ENCODE assay signal across 8 mouse cellular contexts in the genomic region with DNA sequence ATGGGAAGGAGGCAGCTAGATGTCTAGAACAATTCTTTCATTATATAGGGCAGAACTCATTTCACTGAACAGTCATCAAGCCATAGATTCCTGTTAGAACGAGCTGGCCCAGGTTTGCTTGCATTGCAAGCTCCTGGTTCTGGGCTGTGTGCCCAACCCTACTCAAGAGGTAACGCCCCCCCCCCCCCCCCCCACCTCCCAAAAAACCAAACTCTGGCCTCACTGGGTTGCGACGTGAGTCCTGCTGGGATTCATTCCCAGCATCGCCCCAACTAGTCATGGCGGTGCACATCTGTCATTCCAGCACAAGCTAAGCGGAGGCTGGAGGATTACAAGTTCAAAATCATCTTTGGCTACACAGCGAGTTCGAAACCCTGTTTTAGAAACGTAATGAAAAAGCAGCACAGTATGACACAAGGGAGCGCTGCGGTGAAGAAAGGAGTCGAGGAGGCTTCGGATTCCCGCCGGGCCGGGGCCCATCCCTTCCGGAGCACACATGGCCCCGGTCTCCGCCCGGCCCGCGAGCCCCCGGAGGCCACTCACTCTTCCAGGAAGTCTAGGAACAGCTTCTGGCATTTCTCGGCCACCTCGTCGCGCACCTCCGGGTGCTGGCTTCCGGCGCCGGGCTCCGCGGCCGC. TPM values are rescaled to one million over a fixed set of nuclear protein-coding genes. Genes with fewer than 3 reads are reported as not detected.
DNase-seq lines count a peak whose midpoint lies in the region; ATAC-seq and TF ChIP-seq lines count a peak whose summit lies in the region.

No protein-coding gene starts in this region.

- peaks cover 33% of the 10 kb centered on the region for H3K4me1 ChIP-seq in heart, embryonic 13.5 days
- H3K4me1 ChIP-seq in CH12.LX (ENCODE audit: control insufficient read depth in 1 of 2, insufficient read depth in 2 of 2) = peaks cover 0 to 37% of the 10 kb centered on the region in 2 experiments; a peak in 2 of 4 replicates
- no peaks in the 10 kb centered on the region for H3K4me1 ChIP-seq in brown adipose tissue, adult 24 weeks (ENCODE audit: control insufficient read depth, insufficient read depth, insufficient read length, low read length)
- H3K4me1 ChIP-seq in hindbrain, postnatal 0 days (ENCODE audit: insufficient read depth, low read length) = no peaks in the 10 kb centered on the region; the same call in 1 of the 2 replicates

- peaks cover 48% of the 10 kb centered on the region for H3K79me2 ChIP-seq in CH12.LX (replicated peaks; ENCODE audit: control insufficient read depth, extremely low read depth, insufficient read depth, poor library complexity, severe bottlenecking)

- TF ChIP-seq EP300 in CH12.LX (IDR thresholded peaks at IDR 0.05; ENCODE audit: low read length) = no peak

- peaks cover 51% of the 10 kb centered on the region for H3K36me3 ChIP-seq in heart, embryonic 13.5 days
- peaks cover 22 to 51% of the 10 kb centered on the region in 2 experiments for H3K36me3 ChIP-seq in CH12.LX (replicated peaks in 1 of 2; ENCODE audit: control insufficient read depth in 1 of 2, insufficient read depth in 1 of 2, low read length in 1 of 2)
- H3K36me3 ChIP-seq in hindbrain, postnatal 0 days (ENCODE audit: insufficient read depth, low read length) = peaks cover 5% of the 10 kb centered on the region; the same call in 1 of the 2 replicates

- under 1% methylated on average over 35 of the region's 35 CpGs for WGBS in heart, embryonic 13.5 days
- under 1% methylated on average over 35 of the region's 35 CpGs for WGBS in hindbrain, postnatal 0 days

- H3K4me3 ChIP-seq in heart, embryonic 13.5 days = peak overlapping the region; percentile 92
- peak overlapping the region; percentile 77 to 95 (median 85) for H3K4me3 ChIP-seq in CH12.LX (replicated peaks in 1 of 3; ENCODE audit: low read depth in 2 of 3, low read length in 2 of 3, poor library complexity in 1 of 3)
- H3K4me3 ChIP-seq in brown adipose tissue, adult 24 weeks (ENCODE audit: insufficient read depth, low read depth, low read length) = peak overlapping the region; percentile 79
- peak overlapping the region; percentile 90 for H3K4me3 ChIP-seq in hindbrain, postnatal 0 days (ENCODE audit: low read length)

- no peak for DNase-seq in heart, postnatal 36 days
- no peak for DNase-seq in CH12.LX (ENCODE audit: extremely low read depth)
- peak; percentile 45 for DNase-seq in hindbrain, postnatal 0 days (ENCODE audit: low spot score)
- peak; percentile 16 for DNase-seq in lung, postnatal 14 days
- no peak for DNase-seq in adrenal gland, adult 18-20 months (ENCODE audit: low spot score in 2 of 2)
- no peak for DNase-seq in adrenal gland, postnatal 14 days

- peak overlapping the region; percentile 92 for H3K9ac ChIP-seq in heart, embryonic 13.5 days
- peak overlapping the region; percentile 72 for H3K9ac ChIP-seq in CH12.LX (ENCODE audit: insufficient read depth, low read depth)
- H3K9ac ChIP-seq in hindbrain, postnatal 0 days (replicated peaks; ENCODE audit: low read length) = peak overlapping the region; percentile 68

- dilution Hi-C loops in CH12.LX (cut with MboI; ENCODE audit: extremely low pct_ligation_motif_present, extremely low pct_unique_long_range_greater_than_20kb, low sequenced_read_pairs) = no loop called here

- peak overlapping the region; percentile 93 for H3K27ac ChIP-seq in heart, embryonic 13.5 days (replicated peaks)
- peak overlapping the region; percentile 55 for H3K27ac ChIP-seq in CH12.LX (ENCODE audit: insufficient read depth, low read depth)
- H3K27ac ChIP-seq in brown adipose tissue, adult 24 weeks (replicated peaks; ENCODE audit: low read depth, low read length) = no peak overlapping the region
- peak overlapping the region; percentile 79 for H3K27ac ChIP-seq in hindbrain, postnatal 0 days

- H3K27me3 ChIP-seq in heart, embryonic 13.5 days (replicated peaks) = no peaks in the 10 kb centered on the region
- H3K27me3 ChIP-seq in CH12.LX (replicated peaks) = no peaks in the 10 kb centered on the region
- H3K27me3 ChIP-seq in hindbrain, postnatal 0 days (ENCODE audit: insufficient read depth, low read length) = no peaks in the 10 kb centered on the region

- TF ChIP-seq POLR2A in CH12.LX (IDR thresholded peaks at IDR 0.05; ENCODE audit: low read depth, low read length) = no peak

- no peak for TF ChIP-seq RAD21 in CH12.LX (IDR thresholded peaks at IDR 0.05; ENCODE audit: low read depth, low read length)

- ATAC-seq in heart, embryonic 13.5 days (ENCODE audit: extremely low read depth, insufficient number of reproducible peaks, low FRiP score, low TSS enrichment) = peak; percentile 63
- peak; percentile 80 for ATAC-seq in hindbrain, postnatal 0 days

- no peaks in the 10 kb centered on the region for H3K9me3 ChIP-seq in heart, embryonic 13.5 days
- no peaks in the 10 kb centered on the region for H3K9me3 ChIP-seq in CH12.LX (replicated peaks; ENCODE audit: low read length)
- no peaks in the 10 kb centered on the region for H3K9me3 ChIP-seq in hindbrain, postnatal 0 days (ENCODE audit: low read length)

- TF ChIP-seq CTCF in CH12.LX (conservative IDR thresholded peaks at IDR 0.05 in 1 of 2, IDR thresholded peaks at IDR 0.05 in 1 of 2; ENCODE audit: low read depth in 2 of 2, low read length in 2 of 2) = 0 out of 4 replicates have a peak, but pooled peaks of 1 of the 2 experiments have one; percentile 1
- TF ChIP-seq CTCF in hindbrain, postnatal 0 days (IDR thresholded peaks at IDR 0.05; ENCODE audit: low read depth) = no peak

- peak overlapping the region; percentile 72 for H3K4me2 ChIP-seq in heart, embryonic 13.5 days
- H3K4me2 ChIP-seq in CH12.LX (ENCODE audit: insufficient read depth, low read depth, poor library complexity, severe bottlenecking) = peak overlapping the region; percentile 99; the same call in 1 of the 2 replicates
- peak overlapping the region; percentile 84 for H3K4me2 ChIP-seq in hindbrain, postnatal 0 days (ENCODE audit: low read depth, low read length)

- intact Hi-C loops in heart, postnatal 36 days (cut with DNase I) = no loop called here

- in situ Hi-C loops in CH12.LX (cut with MboI; ENCODE audit: low pct_ligation_motif_present, low pct_unique_long_range_greater_than_20kb, low sequenced_read_pairs) = no loop called here

TF ChIP-seq in CH12.LX, 34 proteins besides CTCF, POLR2A, EP300 and RAD21:
- TF ChIP-seq TBP (conservative IDR thresholded peaks at IDR 0.05; ENCODE audit: low read depth, low read length) (no peak), ETS1 (conservative IDR thresholded peaks at IDR 0.05; ENCODE audit: low read depth, low read length) (0 out of 2 replicates have a peak, but pooled peaks have one; percentile 3), CHD2 (IDR thresholded peaks at IDR 0.05; ENCODE audit: low read length) (no peak), GABPA (IDR thresholded peaks at IDR 0.05; ENCODE audit: insufficient replicate concordance, low read depth, low read length) (no peak), E2F4 (IDR thresholded peaks at IDR 0.05; ENCODE audit: insufficient replicate concordance, low read depth, low read length) (no peak), PAX5 (IDR thresholded peaks at IDR 0.05; ENCODE audit: low read length) (no peak)

RNA-seq across cellular contexts. Expression of gene Mcm6, which starts 0.4 kb away (rescaled TPM):
- polyA plus RNA-seq in heart, embryonic 13.5 days (2015; fragmentation: Nextera tagmentation; extraction: Ambion mirVana) = 146 and 153 TPM in 2 replicates
- total RNA-seq in heart, postnatal 36 days (2021) = 1 to 10 TPM; 6.3 to 7.0 TPM
- 260 and 289 TPM in 2 replicates for total RNA-seq in CH12.LX (2012; rRNA removed)
- 457 and 467 TPM in 2 replicates for total RNA-seq in CH12.LX (2014; rRNA removed)
- 296 and 297 TPM in 2 replicates for polyA plus RNA-seq in CH12.LX (2012; ENCODE audit: insufficient read length, low read depth)
- 1.9 and 2.1 TPM in 2 replicates for polyA plus RNA-seq in brown adipose tissue, adult 24 weeks (2012; ENCODE audit: insufficient read depth, insufficient read length, missing spikeins)
- total RNA-seq in hindbrain, postnatal 0 days (2014; rRNA removed) = 59.0 and 77.3 TPM in 2 replicates
- polyA plus RNA-seq in hindbrain, postnatal 0 days (2015; fragmentation: Nextera tagmentation; extraction: Ambion mirVana) = 58.6 and 59.1 TPM in 2 replicates
- 10 to 100 TPM in 1 of 2 experiments, 1 to 10 TPM in 1; 9.9 to 12.9 TPM for total RNA-seq in adrenal gland, adult 18-20 months (2021)
- total RNA-seq in adrenal gland, postnatal 14 days (2021) = 49.6 and 56.3 TPM in 2 replicates

RNA-seq across cellular contexts. Expression of gene Lct, which starts 30.9 kb away (rescaled TPM):
- 0.03 and 0.04 TPM in 2 replicates for polyA plus RNA-seq in heart, embryonic 13.5 days (2015; fragmentation: Nextera tagmentation; extraction: Ambion mirVana)
- not detected for total RNA-seq in heart, postnatal 36 days (2021)
- total RNA-seq in CH12.LX (2012; rRNA removed) (0.04 and 0.08 TPM in 2 replicates), CH12.LX (2014; rRNA removed) (0.07 and 0.19 TPM in 2 replicates)
- polyA plus RNA-seq in CH12.LX (2012; ENCODE audit: insufficient read length, low read depth) = 0.11 and 0.14 TPM in 2 replicates
- not detected in 2 replicates for polyA plus RNA-seq in brown adipose tissue, adult 24 weeks (2012; ENCODE audit: insufficient read depth, insufficient read length, missing spikeins)
- 0.26 and 1.0 TPM in 2 replicates for total RNA-seq in hindbrain, postnatal 0 days (2014; rRNA removed)
- 0.78 and 0.85 TPM in 2 replicates for polyA plus RNA-seq in hindbrain, postnatal 0 days (2015; fragmentation: Nextera tagmentation; extraction: Ambion mirVana)
- total RNA-seq in adrenal gland, adult 18-20 months (2021) = not detected
- total RNA-seq in adrenal gland, postnatal 14 days (2021) = 0.08 and 0.11 TPM in 2 replicates

RNA-seq across cellular contexts. Expression of gene Dars, which starts 58.1 kb away (rescaled TPM):
- 98.5 and 99.1 TPM in 2 replicates for polyA plus RNA-seq in heart, embryonic 13.5 days (2015; fragmentation: Nextera tagmentation; extraction: Ambion mirVana)
- total RNA-seq in heart, postnatal 36 days (2021) = 10 to 100 TPM; 63.4 to 64.6 TPM
- total RNA-seq in CH12.LX (2012; rRNA removed) (166 and 177 TPM in 2 replicates), CH12.LX (2014; rRNA removed) (339 and 375 TPM in 2 replicates)
- polyA plus RNA-seq in CH12.LX (2012; ENCODE audit: insufficient read length, low read depth) = 190 and 206 TPM in 2 replicates
- 70.1 and 74.0 TPM in 2 replicates for polyA plus RNA-seq in brown adipose tissue, adult 24 weeks (2012; ENCODE audit: insufficient read depth, insufficient read length, missing spikeins)
- 53.8 and 64.0 TPM in 2 replicates for total RNA-seq in hindbrain, postnatal 0 days (2014; rRNA removed)
- 130 and 139 TPM in 2 replicates for polyA plus RNA-seq in hindbrain, postnatal 0 days (2015; fragmentation: Nextera tagmentation; extraction: Ambion mirVana)
- 10 to 100 TPM; 66.6 to 78.3 TPM for total RNA-seq in adrenal gland, adult 18-20 months (2021)
- total RNA-seq in adrenal gland, postnatal 14 days (2021) = 85.9 and 87.5 TPM in 2 replicates

Comparison
In these comparisons a context has a peak if more than half of its experiments do, and no peak if none do; other contexts are left out.
1. DNase-seq: peak in hindbrain, postnatal 0 days (single experiment) and lung, postnatal 14 days (single experiment); none in heart, postnatal 36 days (0 of 2), CH12.LX (single experiment), adrenal gland, adult 18-20 months (0 of 2) and adrenal gland, postnatal 14 days (single experiment).
2. Peak in every context shown above with its lines, with median percentiles within 50 percentile points of each other: H3K4me2 ChIP-seq, H3K4me3 ChIP-seq and H3K9ac ChIP-seq.